Mouse (Mus musculus) NIH3T3 (cell line): ENCODE results near the gene Pygm.

Experiments
- DNase-seq: peaks from one replicate; pipeline ENCODE4 v3.0.0-alpha.2; 2012; ENCODE audit warnings: low read depth

Pygm gene

GRCm38 (mm10) chr19:6352107-6352505, 32.1 kb upstream of the Pygm start:
- no peak for DNase-seq

DNA sequence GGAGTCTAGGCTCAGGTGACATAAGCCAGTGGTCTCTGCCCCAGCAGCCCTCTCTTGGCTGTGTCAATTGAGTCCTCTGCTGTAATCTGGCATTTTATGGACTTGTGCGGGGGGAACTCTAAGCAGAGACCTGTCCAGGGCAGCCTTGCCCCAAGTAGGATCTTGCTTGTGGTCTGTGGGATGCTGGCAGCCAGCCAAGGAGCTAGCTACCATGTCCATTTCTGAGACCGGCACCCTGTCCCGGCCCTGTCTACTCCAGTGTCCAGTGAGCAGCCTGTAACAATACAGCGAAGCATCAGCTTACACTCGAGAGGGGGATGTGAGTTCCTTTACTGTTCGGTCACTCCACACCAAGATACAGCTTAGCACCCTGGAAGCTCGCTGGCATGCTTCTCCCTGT, 30.2 kb upstream of the Pygm start:
- no peak for DNase-seq

DNA sequence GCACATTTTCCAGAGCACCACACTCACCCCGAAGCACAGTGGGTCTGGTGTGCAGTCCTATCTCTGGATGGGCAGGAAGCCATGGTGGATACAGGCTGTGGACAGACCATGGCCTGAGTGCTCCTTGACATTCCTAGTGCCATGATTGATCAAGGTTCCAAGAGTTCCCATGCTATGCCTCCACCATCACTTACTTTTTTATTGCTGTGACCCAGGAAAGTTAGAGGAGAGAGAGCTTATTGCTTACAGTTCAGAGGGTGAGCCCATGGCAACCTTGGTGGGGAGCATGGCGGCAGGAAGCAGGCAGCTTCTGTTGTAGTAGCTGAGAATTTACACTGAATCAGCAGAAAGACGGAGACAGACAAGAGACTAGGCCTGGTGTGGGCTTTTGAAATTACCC, 22.9 kb upstream of the Pygm start:
- no peak for DNase-seq

DNA sequence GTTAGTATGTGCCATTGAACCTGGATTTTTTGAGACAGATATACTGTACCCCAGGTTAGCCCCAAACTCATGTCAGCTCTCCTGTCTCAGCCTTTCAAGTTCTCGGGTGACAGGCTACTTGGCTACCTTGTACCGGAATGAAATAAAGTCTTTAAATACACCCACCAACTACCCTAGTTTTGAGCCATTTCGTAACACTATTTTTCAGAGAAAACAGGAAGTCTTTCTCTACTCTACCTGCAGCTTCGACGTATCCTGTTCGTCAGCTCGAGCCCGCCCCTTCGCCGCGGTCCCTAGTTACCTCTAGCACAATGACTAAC, 21.1 kb upstream of the Pygm start:
- no peak for DNase-seq

GRCm38 (mm10) chr19:6363411-6364240, 20.6 kb upstream of the Pygm start, which contains the start of gene Sf1:
Gene Sf1 (plus strand): TSS chr19:6363690.
- peak; percentile 100 for DNase-seq

GRCm38 (mm10) chr19:6364317-6364725, 19.9 kb upstream of the Pygm start:
- peak; percentile 98 for DNase-seq

- peak; percentile 62 for DNase-seq
Measured at GRCm38 (mm10) chr19:6364842-6365241, 19.4 kb upstream of the Pygm start.

DNA sequence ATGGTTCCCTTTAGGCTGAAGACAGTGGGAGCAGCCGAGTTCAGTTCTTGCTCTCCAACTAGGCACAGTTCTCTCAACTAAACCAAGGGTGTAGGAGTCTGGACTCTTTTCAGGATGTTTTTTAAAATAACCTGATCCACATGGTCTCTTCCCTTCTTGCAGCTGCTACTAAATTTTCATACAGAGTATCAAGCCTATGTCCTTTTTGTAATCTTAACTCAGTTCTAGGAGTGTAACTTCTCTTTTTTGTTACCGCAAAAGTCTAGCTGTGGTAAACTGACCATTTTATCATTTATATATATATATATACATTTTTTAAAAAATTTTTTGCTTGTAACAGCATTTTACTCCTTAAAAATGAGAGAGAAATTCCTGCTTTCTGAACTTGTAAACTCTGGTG, 14.0 kb upstream of the Pygm start:
- no peak for DNase-seq

DNA sequence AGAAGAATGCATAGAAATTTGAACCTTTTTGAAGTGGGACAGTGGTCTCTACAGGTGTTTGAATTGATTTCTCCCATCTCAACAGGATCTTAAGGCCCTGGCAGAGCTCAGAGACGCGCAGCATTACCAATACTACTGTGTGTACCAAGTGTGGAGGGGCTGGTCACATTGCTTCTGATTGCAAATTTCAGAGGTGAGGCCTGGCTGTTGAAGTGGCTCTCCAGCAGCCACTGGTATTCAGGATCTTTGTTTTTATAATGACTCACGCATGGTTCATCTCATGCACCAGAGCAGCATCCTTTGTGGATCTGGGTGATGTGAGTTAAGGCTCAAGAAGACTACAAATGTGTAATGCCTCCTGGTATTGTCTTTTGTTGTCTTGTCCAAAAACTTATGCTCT, 11.8 kb upstream of the Pygm start:
- peak; percentile 25 for DNase-seq

GRCm38 (mm10) chr19:6373539-6374400, 10.4 kb upstream of the Pygm start:
- peak; percentile 82 for DNase-seq

DNA sequence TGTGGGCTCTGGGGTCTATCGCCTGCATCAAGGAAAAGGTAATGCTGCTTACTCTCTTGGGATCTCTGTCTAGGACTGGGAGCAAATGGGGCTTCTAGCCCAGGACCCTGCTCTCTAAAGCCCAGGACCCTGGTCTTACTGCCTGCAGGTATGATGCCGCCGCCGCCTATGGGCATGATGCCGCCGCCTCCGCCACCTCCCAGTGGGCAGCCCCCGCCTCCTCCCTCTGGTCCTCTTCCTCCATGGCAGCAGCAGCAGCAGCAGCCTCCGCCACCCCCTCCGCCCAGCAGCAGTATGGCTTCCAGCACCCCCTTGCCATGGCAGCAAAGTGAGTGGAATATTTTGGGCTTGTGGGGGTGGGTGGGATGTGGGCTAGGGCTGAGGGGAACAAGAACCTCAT, 9.6 kb upstream of the Pygm start:
- no peak for DNase-seq

DNA sequence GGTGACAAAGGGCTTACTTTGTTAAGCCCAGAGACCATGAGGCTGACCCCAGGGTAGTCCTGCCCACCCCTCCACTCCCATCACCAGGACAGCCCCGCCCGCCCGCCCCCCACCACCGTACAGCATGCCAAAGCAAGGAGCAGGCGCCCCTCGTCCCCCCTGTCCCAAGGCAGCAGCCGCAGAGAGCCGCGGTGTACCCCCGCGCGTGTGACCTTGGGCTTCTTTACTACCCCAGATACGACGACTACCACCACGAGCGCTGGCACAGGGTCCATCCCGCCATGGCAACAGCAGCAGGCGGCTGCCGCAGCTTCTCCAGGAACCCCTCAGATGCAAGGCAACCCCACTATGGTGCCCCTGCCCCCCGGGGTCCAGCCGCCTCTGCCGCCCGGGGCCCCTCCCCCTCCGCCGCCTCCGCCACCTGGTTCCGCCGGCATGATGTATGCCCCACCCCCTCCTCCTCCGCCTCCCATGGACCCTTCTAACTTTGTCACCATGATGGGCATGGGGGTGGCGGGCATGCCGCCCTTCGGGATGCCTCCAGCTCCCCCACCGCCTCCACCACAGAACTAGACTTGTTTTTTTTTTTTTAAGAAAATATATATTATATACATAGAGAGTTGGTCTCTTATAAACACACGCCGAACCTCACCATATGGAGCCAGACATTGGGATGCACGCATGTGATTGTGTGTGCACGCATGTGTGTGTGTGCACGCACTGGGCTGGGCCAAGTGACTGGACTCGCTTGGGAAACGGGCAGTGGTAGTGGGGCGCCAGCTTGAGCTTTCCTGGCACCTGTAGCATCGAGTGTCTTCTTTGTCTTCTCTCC, 8.6 kb upstream of the Pygm start:
- DNase-seq, result no peak

DNA sequence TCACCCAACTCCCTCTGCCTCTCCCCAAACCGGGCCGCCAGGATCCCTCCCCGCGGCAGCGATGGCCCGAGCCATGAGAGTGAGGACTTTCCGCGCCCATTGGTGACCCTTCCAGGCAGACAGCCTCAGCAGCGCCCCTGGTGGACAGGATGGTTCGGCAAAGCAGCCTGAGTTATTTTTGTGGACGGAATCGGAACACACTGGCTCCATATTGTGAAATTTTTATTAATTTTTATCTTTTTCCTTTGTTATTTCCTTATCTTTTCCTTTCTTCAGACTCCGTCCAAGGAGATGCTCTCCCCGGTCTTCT, 8.0 kb upstream of the Pygm start:
- peak; percentile 55 for DNase-seq

DNA sequence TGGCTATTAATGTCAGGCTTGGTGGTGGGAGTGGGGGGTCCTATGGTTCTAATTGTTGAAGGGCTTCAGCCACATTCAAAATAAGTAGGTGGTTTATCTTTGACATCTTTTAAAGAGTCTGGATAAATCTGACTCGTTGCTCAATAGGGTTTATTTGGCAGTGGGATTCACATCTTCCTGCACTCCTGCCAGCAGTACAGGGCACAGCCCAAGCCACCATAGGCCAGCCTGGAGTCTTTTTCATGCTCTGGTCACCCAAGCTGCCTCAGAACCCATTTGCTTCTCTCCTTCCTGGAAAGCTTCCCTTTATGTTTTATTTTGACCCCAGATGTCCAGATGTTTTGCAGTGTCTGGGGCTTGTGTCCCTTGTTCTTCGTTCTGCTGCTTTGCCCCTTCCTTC, 7.6 kb upstream of the Pygm start:
- no peak for DNase-seq

- DNase-seq, result no peak
Measured at GRCm38 (mm10) chr19:6377327-6378040, 6.7 kb upstream of the Pygm start.

GRCm38 (mm10) chr19:6380411-6381166, 3.6 kb upstream of the Pygm start:
- DNase-seq, result no peak

DNA sequence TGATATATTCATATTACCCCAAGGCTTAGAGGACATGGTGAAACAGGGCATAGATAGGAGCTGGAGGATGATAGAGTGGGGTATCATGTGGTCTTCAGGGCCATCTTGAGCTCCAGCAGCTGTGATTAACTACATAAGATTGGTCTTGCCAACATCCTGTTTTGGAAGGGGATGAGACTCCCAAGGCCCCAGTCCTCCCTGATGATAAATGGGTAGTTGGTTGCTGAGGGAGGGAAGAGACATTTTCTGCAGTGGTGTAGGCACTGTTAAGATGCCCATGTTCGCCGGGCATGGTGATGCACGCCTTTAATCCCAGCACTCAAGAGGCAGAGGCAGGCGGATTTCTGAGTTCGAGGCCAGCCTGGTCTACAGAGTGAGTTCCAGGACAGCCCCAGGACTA, 3.0 kb upstream of the Pygm start:
- no peak for DNase-seq

GRCm38 (mm10) chr19:6382323-6382924, 1.8 kb upstream of the Pygm start:
- DNase-seq, result no peak

- no peak for DNase-seq
Measured at GRCm38 (mm10) chr19:6383470-6383869, 729 bp upstream of the Pygm start.

- DNase-seq, result no peak
Measured at GRCm38 (mm10) chr19:6384954-6385353, 755 bp downstream of the Pygm start.

DNA sequence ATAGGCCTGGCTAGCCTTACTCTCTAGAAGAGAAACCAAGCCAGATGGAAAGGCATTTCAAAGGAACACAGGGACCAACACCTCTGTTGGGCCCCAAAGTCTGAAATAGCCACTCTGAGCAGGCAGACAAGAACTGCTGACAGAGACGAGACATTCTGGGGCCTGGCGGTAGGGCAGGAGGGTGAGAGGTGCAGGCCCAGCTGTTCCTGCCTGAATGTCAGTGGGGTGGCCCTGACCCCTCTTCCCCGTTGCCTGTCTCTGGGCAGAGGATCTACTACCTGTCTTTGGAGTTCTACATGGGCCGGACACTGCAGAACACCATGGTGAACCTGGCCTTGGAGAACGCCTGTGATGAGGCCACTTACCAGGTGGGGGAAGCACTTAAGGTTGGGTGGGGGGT, 1.2 kb downstream of the Pygm start:
- no peak for DNase-seq
